Mouse (Mus musculus) cerebellum, postnatal 25 days (tissue): Measurements from ENCODE around the gene Peli2.

Experiments
- DNase-seq, 2 experiments: peaks; one replicate each; pipeline ENCODE4 v3.0.0; 2021; ENCODE audit warnings: mixed read lengths in 2 of 2

Peli2 gene

DNA sequence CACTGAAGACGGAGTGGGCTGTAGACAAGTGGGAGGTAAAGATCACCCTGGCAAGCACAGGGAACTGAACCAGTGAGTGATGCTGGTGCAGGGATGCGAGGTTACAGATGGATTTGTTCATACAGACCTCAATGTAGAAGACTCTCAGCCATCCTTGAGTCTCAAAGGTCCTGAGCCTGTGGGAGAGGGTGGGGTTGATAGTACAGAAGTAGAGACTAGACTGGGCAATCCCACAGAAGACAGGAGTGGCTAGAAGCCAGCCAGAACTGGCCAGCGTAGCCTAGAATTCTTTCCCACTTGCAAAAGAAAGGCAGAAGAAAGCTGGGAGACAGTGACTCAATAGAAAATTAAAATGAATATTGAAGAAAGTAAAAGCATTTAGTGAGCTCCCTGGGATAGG is 71.3 kb downstream of the Peli2 start:
- DNase-seq = no peak

DNA sequence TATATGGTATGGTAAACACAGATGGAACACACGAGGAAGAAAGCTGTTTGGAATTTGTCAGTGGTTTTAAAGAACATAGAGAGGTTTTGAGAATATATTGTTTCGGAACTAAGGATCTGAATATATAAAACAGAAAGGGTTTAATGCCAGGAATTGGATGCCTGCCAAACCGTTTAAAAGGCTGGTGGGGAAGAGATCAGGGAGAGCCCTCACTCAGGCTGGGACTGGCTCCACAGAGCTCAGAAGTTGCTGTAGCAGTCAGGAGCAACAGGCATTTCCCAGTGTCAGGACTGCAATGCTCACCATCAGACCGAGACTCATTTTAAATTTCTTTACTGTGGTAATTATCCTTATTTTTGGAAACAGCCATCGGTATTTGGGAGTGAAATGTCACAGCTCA is 76.2 kb downstream of the Peli2 start:
- DNase-seq = no peak

DNA sequence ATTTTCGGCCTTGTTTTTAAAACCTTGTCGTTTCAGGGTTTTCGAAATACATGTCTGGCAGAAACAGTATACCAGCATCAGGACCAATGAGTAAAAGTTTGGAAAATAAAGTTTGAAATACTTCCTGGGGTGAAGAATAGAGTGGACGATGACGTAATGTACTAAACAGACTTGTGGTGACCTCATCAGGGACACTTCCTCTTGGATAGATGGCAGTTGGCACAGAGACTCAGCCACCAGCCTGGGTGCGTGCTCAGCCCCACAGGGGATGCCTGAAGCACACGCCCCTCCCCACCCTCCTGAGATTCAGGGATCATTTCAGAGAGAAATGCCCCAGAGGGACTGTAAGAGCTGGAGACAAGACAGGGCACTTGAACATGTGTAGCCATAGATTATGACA is 76.7 kb downstream of the Peli2 start:
- DNase-seq = no peak

DNA sequence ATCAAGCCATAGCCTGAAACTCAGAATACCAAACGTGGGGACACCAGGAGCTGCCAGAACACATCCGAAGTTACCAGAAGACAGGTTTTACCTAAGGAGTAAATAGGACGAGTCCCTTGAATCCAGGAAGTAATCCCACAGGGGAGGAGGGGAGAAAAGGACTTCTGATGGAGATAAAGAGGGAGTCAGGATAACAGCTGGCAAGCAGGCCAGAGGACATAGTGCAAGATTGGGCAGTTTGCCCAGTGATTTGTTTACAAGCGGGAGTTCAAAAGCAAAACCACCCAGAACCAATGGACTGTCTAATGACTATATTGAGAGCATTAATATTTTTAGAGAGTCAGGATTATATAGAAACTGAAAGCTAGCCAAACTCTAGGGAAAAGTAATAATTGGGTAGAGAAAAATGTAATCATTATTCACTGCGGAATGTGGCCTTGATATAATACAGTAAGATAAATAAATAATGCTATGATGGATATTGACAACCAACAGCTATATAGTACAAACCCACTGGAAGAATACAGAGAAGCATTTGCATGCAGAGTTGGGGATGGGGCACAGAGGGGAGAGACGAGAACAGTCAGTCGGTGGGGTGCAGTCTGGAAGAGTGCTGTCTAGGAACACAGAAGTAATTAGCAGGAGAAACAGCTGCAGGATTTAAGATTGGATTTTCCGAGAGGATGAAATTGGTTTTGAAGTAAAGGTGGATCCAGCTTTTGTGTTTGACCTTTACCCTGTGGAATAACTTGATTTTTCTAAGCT is 77.7 kb downstream of the Peli2 start:
- peak in 1 of 2 experiments; percentile 3 for DNase-seq

DNA sequence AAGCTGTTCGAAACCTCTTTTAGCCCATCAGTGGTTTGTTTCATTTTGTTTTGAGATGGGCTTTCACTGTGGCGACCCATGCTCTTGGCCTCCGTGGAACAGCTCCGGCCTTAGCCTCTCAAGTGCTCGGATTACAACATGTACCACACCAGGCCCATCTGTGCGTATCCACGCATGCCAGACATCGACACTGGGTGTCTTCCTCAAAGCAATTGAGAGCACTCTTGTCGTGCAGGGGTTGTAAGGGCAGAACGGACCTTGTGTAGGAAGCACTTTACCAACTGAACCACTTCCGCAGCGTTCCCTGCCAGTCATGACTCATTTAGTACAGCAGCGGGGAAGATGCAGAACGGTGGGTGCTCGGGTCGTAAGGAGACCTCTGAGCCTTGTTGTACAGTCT is 78.3 kb downstream of the Peli2 start:
- peak; percentile 58 to 61 for DNase-seq

DNA sequence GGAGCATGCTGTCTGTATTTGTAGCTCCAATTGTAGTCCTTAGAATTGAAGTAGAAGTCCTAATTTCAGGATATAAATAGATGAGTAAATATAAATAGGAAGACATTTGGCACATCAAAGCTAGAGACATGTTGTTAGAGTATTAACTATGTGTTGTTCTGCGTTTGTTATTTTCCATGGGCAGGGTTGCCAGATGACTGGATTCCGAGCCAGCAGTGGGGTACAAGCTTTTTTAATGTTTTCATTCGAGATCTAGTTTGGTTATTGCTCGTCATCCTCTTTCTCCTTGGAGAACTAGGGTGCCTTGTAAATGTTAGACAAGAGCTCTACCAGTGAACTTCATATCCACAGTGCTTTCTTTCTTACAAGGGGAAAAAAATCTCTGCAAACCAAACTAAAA is 78.9 kb downstream of the Peli2 start:
- DNase-seq = no peak

DNA sequence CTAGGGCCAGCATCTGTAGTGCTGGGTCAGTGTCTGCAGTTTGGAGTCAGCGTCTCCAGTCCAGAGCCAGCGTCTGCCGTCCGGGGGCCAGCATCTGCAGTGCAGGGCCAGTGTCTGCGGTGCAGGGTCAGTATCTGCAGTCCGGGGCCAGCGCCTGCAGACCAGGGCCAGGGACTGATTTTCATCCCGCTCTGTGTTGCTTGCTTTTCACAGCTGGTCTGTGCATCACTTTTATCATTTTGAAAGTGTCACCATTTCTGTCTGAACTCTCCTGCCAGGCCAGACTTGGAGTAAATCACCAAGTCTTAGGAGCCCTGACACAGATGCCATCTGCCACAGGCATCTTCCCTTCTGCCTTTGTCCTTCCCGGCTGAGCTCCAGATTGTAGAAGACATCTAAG is 79.7 kb downstream of the Peli2 start:
- no peak for DNase-seq

DNA sequence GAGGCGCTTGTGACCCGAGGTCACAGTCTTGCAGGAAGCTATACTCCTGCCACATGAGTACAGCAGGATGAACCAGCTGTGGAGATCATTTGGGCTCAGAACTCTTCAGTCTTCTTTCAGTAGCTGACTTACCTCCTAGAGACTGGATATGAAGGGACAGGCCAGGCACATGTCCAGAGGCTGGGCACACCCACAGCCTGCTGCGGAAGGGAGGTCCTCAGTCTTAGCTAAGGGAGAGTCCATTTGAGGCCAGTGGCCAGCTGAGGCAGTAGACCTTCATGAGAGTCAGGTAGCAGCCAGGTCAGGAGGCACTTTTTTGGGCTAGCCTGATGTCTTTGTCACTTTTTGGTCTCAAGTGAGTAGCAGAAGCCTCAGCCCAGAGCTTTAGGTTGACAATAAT is 80.2 kb downstream of the Peli2 start:
- DNase-seq = no peak

DNA sequence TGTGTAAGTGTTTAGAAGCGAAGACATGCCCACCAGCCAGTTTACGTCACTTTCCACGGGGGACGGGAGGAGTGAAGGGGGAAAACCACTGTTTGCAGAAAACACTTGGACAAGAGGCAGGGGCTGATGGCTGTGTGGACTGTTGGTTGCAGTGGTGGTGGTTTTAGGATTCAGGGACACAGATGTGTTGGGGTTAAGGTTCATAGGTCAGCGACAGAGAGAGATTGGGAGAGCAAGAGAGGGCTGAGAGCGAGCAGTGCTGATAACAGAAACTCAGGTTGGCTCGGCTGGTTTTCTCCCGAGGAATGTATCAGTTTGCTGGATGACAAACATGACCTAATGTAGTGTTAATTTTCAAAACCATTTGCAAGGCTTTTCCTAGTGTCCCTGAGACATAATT is 80.8 kb downstream of the Peli2 start:
- DNase-seq = no peak

DNA sequence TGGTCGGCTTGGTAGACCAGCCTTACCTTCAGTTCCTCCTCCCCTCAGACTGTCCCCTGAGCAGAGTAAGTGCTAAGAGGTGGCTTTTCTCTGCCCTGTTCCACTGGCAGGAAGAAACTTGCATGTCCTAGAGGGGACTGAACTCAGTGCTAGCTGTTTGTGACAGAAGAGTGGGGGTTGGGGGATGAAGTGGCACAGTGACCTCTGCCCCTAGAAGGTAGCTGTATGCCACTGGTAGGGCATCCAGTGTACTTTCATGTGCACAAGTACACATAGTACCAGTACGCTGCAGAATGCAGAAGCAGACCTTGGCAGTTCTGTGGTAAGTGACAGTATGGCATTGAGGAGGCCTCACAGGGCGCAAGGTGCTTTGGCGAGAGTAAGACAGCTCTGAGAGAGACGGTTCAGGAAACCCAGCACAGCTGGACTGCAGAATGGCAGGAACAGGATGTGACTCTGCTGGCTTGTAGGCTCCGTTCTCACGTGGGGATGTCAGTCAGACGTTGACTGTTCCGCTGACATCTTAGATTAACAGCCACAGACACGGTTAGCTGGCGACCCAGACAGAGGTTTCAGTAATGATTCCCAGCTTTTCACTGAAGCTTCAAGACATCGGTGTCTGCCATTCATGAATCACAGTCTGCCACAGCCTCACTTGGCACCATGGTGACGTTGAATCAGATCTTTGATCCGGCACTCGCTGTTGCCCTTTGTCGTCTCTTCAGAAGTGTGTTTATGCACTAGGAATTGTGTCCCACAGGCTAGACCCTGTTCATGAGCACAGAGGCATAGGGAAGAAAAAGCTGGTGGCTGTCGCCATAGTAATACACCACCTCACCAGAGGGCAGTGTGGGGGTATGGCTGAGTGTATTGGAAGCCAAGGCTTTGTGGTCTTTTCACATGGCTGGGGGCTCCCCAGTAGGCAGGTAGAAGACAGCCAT is 81.7 kb downstream of the Peli2 start:
- DNase-seq = no peak

DNA sequence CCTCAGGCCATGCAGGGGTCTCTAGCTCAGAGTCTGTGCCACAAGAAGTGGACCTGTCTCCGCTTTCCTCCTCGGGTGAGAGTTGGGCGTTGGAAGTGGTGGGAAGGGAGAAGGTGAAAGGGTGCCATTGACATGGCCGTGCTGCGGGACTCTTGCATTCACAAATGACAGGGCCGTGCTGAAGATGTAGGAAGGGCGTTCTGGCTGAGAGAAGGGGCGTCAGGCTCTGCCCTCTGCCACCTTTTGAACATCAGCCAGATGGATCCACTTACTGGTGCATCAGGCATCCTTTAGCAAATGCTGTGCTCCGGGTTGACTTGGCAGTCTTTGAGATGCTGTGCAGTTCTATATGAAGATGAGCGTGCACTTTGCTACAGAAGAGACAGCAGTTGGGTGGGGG is 84.4 kb downstream of the Peli2 start:
- DNase-seq = no peak

DNA sequence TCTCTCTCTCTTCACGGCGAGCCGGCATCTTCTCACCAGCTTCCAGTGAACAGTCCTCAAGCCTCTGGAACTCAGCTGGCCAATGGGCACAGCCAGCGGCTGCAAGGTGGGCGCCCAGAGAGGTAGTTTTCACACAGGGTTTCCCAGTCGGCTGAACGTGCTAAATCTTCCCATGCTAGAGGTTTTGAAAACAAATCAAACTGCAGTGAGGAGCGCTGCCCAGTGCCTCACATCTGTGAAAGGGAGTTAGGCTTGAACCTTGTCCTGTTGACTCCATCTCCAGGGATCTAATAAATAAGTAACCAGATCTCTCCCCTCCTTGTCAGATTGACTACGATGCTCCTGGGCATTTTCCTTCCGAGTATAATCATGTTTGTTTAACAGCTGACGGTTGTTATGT is 85.0 kb downstream of the Peli2 start:
- DNase-seq = no peak

DNA sequence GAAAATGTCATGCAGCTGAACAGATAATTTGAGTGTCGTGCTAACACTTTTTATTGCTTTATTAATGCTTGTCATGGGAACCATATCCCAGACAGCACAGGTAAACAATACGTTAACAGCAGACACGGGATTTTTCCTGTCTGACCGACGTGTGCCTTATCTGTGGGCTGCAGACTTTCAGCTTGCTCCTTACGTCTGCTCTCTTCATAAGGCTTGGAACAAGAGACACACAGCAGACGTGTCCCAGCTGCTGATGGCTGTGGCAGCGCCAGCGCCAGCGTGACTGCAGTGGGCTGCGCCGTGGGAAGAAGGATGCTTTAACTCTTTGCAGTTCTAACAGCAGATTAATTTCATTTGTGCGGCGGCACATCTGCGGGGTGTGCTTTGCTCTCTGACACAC is 86.5 kb downstream of the Peli2 start:
- no peak for DNase-seq

DNA sequence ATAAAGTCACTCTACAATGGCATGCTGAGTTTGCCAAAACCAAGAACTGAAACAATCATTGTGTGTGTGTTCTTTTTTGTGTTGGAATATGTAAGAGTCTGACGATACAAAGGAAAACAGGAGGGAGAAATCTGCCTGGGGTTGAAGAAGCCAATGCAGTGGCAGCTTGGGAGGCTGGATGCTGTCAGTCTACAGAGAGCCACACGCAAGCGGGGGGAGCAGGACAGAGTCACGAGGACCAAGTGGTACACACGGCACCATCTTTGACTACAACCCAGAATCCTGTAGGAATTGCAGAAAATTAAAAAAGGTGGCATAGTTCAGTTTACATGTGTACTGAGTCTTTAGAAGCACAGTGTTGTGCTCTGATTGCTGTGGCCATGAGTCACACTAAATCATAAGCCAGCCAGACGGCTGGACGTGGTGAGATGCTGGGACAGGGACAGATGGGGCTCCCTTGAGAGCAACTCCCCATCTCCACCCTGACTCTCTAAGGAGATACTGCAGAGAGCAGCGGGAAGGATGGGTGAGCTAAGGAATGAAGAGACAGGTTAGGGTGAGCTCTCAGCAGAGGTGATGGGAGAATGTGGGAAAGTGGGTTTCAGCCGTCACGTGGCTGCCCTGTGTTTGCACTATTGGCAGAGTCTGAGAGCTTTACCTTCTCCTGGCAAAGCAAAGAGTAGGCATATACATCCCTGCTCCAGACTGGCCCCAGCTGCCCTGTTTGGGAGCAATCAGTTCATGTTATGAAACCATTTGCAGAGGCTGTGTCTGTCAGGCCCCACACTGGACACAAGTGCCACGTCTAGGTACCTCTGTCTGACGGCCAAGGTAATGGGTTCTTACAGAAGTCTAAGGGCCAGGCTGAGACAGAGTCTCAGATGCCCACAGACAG is 87.4 kb downstream of the Peli2 start:
- DNase-seq = no peak

DNA sequence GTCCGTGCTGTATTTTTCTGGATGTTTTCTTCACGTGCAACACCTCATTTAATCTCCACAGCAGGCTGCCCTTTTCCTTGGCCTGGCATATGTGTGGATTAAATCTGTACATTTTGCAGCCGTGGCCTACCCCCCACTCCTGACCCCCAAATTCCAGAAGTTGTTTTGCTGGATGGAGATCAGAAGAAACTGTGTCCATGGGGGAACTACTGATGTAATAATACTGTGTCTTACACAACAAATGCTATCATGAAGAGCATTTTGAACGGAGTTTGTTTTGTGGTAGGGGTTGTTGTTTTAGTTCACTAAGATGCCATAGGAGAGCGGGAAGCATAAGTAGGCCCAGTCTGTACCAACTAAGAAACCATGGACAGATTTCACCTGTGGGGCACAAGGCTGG is 88.8 kb downstream of the Peli2 start:
- DNase-seq = no peak

DNA sequence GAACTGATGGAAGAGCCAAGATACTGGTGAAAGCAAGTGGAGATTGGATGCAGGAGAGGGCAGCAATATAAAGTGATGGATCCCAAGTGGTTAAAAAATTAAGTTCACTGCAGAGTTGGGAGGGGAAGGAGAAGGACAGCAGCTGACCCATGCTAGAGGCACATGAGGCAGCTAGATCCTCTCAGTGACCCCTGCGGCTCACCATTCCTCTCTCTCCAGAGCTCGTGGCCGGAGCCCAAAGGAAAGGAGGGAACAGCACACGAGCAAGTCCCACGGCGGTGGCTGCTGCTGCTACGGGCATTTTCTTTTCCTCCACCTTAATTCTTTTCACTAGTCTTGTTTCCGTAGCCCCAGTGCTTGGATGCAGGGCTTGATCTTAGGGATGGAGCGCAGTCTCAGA is 89.5 kb downstream of the Peli2 start:
- peak; percentile 63 to 70 for DNase-seq

DNA sequence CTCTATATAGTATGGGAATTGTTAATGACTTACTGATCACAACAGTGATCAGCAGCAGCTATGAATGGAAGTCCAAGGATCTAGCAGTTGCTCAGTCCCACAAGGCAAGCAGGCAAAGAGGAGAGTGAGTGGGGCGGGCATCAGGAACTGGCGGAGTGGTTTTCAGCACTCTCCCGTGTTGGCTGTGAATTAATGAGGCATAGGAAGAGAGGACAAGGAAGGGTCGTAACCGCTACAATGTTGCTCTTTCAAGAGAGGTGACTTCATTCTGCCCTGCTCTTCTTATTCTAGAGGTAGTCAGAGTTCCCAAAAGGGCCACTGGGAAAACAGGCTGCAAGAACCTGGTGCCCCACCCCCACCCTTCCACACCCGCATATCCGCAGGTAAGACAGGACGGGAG is 90.9 kb downstream of the Peli2 start:
- DNase-seq = no peak

DNA sequence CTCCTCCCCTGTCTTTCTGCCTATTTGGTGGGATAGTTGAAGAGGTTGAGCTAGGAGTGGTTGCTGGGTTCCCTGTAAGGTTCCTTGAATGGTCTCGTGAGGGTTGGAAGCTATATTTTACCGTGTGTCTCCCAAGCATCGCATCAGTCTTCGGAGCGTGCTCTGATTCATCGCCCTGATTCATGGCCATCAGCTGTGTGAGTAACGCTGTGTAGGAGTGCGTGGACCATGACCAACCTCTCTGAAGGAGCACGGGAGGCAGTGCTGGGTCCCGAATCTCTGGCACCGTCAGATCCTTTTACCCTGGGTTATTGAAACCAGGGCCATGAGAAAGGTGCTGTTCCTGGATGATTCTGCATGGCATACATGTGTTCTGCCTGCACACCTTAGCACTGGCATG is 92.2 kb downstream of the Peli2 start:
- DNase-seq = no peak

DNA sequence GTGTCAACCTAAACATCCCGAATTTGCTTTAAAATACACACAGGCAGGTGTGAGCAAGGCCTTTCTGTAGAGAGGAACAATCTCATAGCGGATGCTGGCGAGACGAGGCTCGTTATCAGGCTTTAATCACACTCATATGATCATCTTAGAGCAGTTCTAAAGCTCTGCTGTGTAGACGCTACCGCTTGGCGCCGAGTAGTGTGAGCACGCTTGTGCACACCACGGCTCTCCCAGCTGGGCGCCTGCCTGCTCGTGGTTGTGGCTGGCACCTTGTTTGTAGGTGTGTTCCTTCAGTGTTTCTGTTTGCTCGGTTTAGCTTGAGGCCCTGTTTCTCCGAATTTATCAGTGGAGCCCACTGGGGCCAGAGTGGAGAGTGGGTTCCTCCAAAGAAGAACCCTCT is 93.0 kb downstream of the Peli2 start:
- peak; percentile 52 to 65 for DNase-seq

DNA sequence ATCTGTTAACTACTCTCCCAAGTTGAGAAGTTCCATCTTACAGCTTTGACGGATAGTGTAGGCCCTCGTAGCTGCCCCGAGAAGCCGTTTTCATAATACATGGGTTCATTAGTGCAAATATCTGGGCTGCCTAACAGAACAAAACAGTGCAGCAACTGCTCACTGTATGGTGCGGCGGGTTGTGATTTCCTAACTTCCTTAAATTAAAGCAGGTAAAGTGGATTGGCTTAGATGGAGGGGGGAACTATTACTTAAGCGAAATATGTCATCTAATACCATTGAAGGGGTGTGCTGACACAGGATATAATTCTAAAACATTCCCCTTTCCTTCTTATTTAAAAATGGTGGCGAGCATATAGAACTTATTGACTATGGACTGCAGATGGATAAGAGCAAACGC is 101.4 kb downstream of the Peli2 start:
- peak in 1 of 2 experiments; percentile 2 for DNase-seq

DNA sequence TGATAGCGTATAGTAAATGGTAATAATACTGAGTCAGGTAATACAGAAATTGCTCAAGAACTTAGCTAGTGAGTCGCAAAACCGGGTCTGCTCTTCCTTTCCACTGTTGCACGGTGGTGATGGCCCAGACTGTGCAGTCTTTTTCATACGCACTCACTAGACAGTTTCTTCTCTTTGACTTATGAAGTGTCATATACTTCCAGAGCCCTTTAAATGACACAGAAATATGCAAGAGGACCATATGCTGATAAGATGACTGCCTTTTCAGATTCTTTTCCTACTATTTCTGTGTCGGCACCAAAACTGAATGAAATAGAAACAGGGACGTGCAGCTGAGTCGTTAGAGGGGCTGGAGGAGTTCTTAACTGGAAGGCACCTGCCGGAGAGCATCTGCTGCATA is 102.1 kb downstream of the Peli2 start:
- no peak for DNase-seq

DNA sequence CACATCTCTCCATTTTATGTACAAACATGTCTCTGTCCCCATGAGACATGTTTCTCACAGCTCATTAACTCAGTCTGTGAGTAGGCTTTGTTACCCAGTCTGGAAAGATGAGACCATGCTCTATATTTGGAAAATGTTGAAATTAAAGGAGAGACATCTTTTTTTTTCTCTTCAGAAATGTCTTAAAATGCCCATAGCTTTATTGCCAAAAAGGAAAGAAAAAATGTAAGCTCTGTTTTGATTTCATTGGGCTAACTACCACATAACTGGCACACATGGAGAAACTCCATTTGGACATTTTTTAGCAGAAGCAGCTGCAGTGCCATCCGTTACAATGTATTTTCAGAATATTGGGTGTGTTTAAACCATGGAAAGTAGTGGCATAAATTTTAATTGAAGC is 103.6 kb downstream of the Peli2 start:
- DNase-seq = no peak

DNA sequence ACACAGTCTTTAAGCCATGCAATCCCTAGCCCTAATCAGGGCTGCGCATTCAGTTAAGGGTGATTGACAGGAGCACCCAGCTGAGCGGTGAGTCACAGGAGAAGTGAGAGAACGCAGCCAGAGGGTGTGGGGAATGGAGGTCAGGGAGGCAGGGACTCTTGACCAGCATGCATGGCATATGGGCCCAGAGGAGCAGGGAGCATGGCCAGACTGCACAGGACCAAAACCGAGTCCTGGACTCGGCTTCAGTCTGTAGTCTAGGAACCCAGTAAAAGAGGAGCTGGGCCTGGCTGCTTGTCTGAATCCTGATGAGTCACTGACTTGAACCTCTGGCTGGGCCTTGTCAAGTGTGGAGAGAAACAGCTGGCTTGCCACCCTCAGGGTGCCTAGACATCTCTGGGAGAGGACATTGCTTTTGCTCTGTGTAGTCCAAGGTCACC is 104.3 kb downstream of the Peli2 start:
- DNase-seq = peak; percentile 74 to 84
